Mouse (Mus musculus): ENCODE measurements around the gene Tbl3. TPM values are rescaled to one million over a fixed set of nuclear protein-coding genes. Genes with fewer than 3 reads are reported as not detected.

The Tbl3 gene
- total and polyA plus RNA-seq, 2 experiments from 2014 or later: 30.1 to 42.2 TPM

GRCm38 (mm10) chr17:24745526-24746497, 38.4 kb upstream of the Tbl3 start:
- peaks cover 17% of the 10 kb centered on the region for H3K36me3 ChIP-seq (replicated peaks; ENCODE audit: control insufficient read depth, insufficient read depth, low read length)
- H3K9me3 ChIP-seq (replicated peaks; ENCODE audit: control insufficient read depth, low read length): no peaks in the 10 kb centered on the region
- peaks cover 15% of the 10 kb centered on the region for H3K27me3 ChIP-seq (ENCODE audit: control insufficient read depth, insufficient read depth, low read length)
- H3K9ac ChIP-seq (replicated peaks; ENCODE audit: low read depth, low read length): no peak overlapping the region
- TF ChIP-seq EP300 (IDR thresholded peaks at IDR 0.05; ENCODE audit: low read depth) (no peak), CTCF (IDR thresholded peaks at IDR 0.05; ENCODE audit: low read depth) (peak; percentile 93)
- DNase-seq (ENCODE audit: low spot score) (peak; percentile 89), ATAC-seq (ENCODE audit: insufficient read depth, low read depth) (peak; percentile 87)
- H3K4me1 ChIP-seq (ENCODE audit: control insufficient read depth, insufficient read depth): no peaks in the 10 kb centered on the region
- H3K27ac ChIP-seq (ENCODE audit: low read depth): no peak overlapping the region
- H3K4me2 ChIP-seq (ENCODE audit: low read depth, low read length): no peak overlapping the region
- no peak overlapping the region for H3K4me3 ChIP-seq (ENCODE audit: low read depth, low read length)
- WGBS: 19% methylated on average over 7 of the region's 7 CpGs

GRCm38 (mm10) chr17:24744381-24744780, 36.9 kb upstream of the Tbl3 start:
- no peaks in the 10 kb centered on the region for H3K9me3 ChIP-seq (replicated peaks; ENCODE audit: control insufficient read depth, low read length)
- TF ChIP-seq CTCF (IDR thresholded peaks at IDR 0.05; ENCODE audit: low read depth) (no peak), EP300 (IDR thresholded peaks at IDR 0.05; ENCODE audit: low read depth) (no peak)
- WGBS: 59% methylated on average over 3 of the region's 3 CpGs
- H3K36me3 ChIP-seq (replicated peaks; ENCODE audit: control insufficient read depth, insufficient read depth, low read length): peaks cover 29% of the 10 kb centered on the region
- H3K4me3 ChIP-seq (ENCODE audit: low read depth, low read length): no peak overlapping the region
- 0 out of 2 replicates have a peak, but pooled peaks cover 4% of the 10 kb centered on the region for H3K27me3 ChIP-seq (ENCODE audit: control insufficient read depth, insufficient read depth, low read length)
- DNase-seq (ENCODE audit: low spot score) (no peak), ATAC-seq (ENCODE audit: insufficient read depth, low read depth) (no peak)
- H3K4me1 ChIP-seq (ENCODE audit: control insufficient read depth, insufficient read depth): no peaks in the 10 kb centered on the region
- H3K4me2 ChIP-seq (ENCODE audit: low read depth, low read length): no peak overlapping the region
- H3K27ac ChIP-seq (ENCODE audit: low read depth): no peak overlapping the region
- no peak overlapping the region for H3K9ac ChIP-seq (replicated peaks; ENCODE audit: low read depth, low read length)

GRCm38 (mm10) chr17:24743896-24744295, 36.4 kb upstream of the Tbl3 start:
- no peak overlapping the region for H3K27ac ChIP-seq (ENCODE audit: low read depth)
- no peaks in the 10 kb centered on the region for H3K9me3 ChIP-seq (replicated peaks; ENCODE audit: control insufficient read depth, low read length)
- no peaks in the 10 kb centered on the region for H3K4me1 ChIP-seq (ENCODE audit: control insufficient read depth, insufficient read depth)
- DNase-seq (ENCODE audit: low spot score) (no peak), ATAC-seq (ENCODE audit: insufficient read depth, low read depth) (no peak)
- TF ChIP-seq CTCF (IDR thresholded peaks at IDR 0.05; ENCODE audit: low read depth) (no peak), EP300 (IDR thresholded peaks at IDR 0.05; ENCODE audit: low read depth) (no peak)
- H3K36me3 ChIP-seq (replicated peaks; ENCODE audit: control insufficient read depth, insufficient read depth, low read length): peaks cover 30% of the 10 kb centered on the region
- WGBS: 58% methylated on average over 5 of the region's 5 CpGs
- H3K27me3 ChIP-seq (ENCODE audit: control insufficient read depth, insufficient read depth, low read length): no peaks in the 10 kb centered on the region
- H3K9ac ChIP-seq (replicated peaks; ENCODE audit: low read depth, low read length): no peak overlapping the region
- H3K4me2 ChIP-seq (ENCODE audit: low read depth, low read length): no peak overlapping the region
- no peak overlapping the region for H3K4me3 ChIP-seq (ENCODE audit: low read depth, low read length)

- DNase-seq (ENCODE audit: low spot score) (no peak), ATAC-seq (ENCODE audit: insufficient read depth, low read depth) (no peak)
- H3K27me3 ChIP-seq (ENCODE audit: control insufficient read depth, insufficient read depth, low read length): no peaks in the 10 kb centered on the region
- H3K4me3 ChIP-seq (ENCODE audit: low read depth, low read length): no peak overlapping the region
- H3K9me3 ChIP-seq (replicated peaks; ENCODE audit: control insufficient read depth, low read length): no peaks in the 10 kb centered on the region
- peaks cover 30% of the 10 kb centered on the region for H3K36me3 ChIP-seq (replicated peaks; ENCODE audit: control insufficient read depth, insufficient read depth, low read length)
- 76% methylated on average over 8 of the region's 8 CpGs for WGBS
- no peak overlapping the region for H3K27ac ChIP-seq (ENCODE audit: low read depth)
- no peak for TF ChIP-seq EP300 (IDR thresholded peaks at IDR 0.05; ENCODE audit: low read depth)
- TF ChIP-seq CTCF (IDR thresholded peaks at IDR 0.05; ENCODE audit: low read depth): no peak
- H3K4me2 ChIP-seq (ENCODE audit: low read depth, low read length): no peak overlapping the region
- no peak overlapping the region for H3K9ac ChIP-seq (replicated peaks; ENCODE audit: low read depth, low read length)
- H3K4me1 ChIP-seq (ENCODE audit: control insufficient read depth, insufficient read depth): peaks cover 5% of the 10 kb centered on the region; the same call in 1 of the 2 replicates
Observed at GRCm38 (mm10) chr17:24742307-24742706, 34.8 kb upstream of the Tbl3 start.

- Histone ChIP-seq H3K27ac (ENCODE audit: low read depth) (no peak overlapping the region), H3K36me3 (replicated peaks; ENCODE audit: control insufficient read depth, insufficient read depth, low read length) (peaks cover 30% of the 10 kb centered on the region), H3K27me3 (ENCODE audit: control insufficient read depth, insufficient read depth, low read length) (no peaks in the 10 kb centered on the region), H3K4me3 (ENCODE audit: low read depth, low read length) (no peak overlapping the region), H3K4me2 (ENCODE audit: low read depth, low read length) (no peak overlapping the region), H3K9ac (replicated peaks; ENCODE audit: low read depth, low read length) (no peak overlapping the region), H3K9me3 (replicated peaks; ENCODE audit: control insufficient read depth, low read length) (no peaks in the 10 kb centered on the region), H3K4me1 (ENCODE audit: control insufficient read depth, insufficient read depth) (peaks cover 19% of the 10 kb centered on the region)
- DNase-seq (ENCODE audit: low spot score) (no peak), ATAC-seq (ENCODE audit: insufficient read depth, low read depth) (no peak)
- 83% methylated on average over 8 of the region's 8 CpGs for WGBS
- no peak for TF ChIP-seq EP300 (IDR thresholded peaks at IDR 0.05; ENCODE audit: low read depth)
- no peak for TF ChIP-seq CTCF (IDR thresholded peaks at IDR 0.05; ENCODE audit: low read depth)
Observed at GRCm38 (mm10) chr17:24739926-24740325, 32.5 kb upstream of the Tbl3 start.

All from heart, postnatal 0 days (tissue).